Mouse (Mus musculus): Measurements from ENCODE around the gene Itgb5.

DNA sequence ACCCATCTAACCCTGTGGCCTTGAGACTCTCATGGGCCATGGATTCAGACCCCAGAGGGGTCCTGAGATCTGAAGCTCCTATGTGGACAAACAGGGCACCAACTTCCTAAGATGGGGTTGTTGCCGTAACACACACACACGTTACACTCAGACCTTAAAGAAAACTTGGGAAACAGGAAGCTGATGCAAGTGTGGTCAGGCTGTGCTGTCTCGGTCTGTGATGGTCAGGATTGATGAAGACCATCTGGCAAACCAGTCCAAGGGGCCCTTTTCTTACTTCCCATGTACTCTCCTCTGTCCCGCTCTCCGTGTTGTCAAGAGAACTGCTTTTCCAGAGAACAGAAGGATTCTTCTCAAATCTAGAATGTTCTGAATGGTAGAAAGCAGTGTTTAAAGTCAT, 92.0 kb downstream of the Itgb5 start:
- TF ChIP-seq POLR2A (IDR thresholded peaks at IDR 0.05; ENCODE audit: borderline replicate concordance, extremely low read depth, insufficient read depth, insufficient read length, poor library complexity, severe bottlenecking) (no peak), CTCF (IDR thresholded peaks at IDR 0.05; ENCODE audit: borderline replicate concordance, extremely low read depth, insufficient read depth, insufficient read length) (no peak)

Data from brain, embryonic 14.5 days (tissue).